Comparison of ENCODE assay signal across 30 mouse cellular contexts in the genomic region with DNA sequence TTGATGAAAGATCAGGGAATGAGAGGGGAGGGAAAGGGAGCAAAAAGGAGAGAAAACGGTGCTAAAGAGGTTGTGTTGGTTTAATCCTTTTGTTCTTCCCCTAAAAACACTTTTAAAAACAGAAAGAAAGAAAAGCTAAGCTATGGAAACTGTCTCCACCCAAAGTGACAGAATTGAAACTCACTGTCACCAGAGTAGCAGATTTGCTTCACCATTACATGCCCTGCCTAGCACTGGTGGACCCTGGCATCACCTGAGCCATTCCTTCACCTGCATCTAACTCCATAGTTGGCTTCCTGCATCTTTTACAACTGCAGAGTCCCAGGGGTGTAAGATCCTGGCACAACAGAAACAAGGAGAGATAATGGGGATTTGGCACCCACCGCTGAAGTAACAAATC. TPM values are rescaled to one million over a fixed set of nuclear protein-coding genes. Genes with fewer than 3 reads are reported as not detected.
DNase-seq lines count a peak whose midpoint lies in the region; ATAC-seq and TF ChIP-seq lines count a peak whose summit lies in the region.
"Had no signal": no experiment of that assay in that cellular context is flagged by ENCODE, and none has a peak within 500 bp of the region (broad histone marks: within the 10 kb centered on the region; RNA-seq: fewer than 3 reads in every experiment).

No protein-coding gene starts in this region.

- WGBS in liver, embryonic 14.5 days (ENCODE audit: insufficient replicate concordance), result 70% methylated on average over 2 of the region's 2 CpGs
- WGBS in kidney, adult 2 months, result 82% methylated on average over 2 of the region's 2 CpGs

- H3K9me3 ChIP-seq in liver, embryonic 14.5 days (ENCODE audit: control insufficient read depth, low read length), result no peaks in the 10 kb centered on the region
- H3K9me3 ChIP-seq: embryonic facial prominence, embryonic 13.5 days; forebrain, embryonic 10.5 days; G1E; heart, embryonic 15.5 days; limb, embryonic 13.5 days; midbrain, embryonic 15.5 days; neural tube, embryonic 15.5 days had no signal

- no peak for ATAC-seq in liver, embryonic 14.5 days (ENCODE audit: insufficient read depth)
- ATAC-seq: forebrain, embryonic 16.5 days; hindbrain, embryonic 16.5 days; intestine, embryonic 16.5 days; midbrain, embryonic 15.5 days had no signal

- H3K36me3 ChIP-seq in liver, embryonic 14.5 days (replicated peaks; ENCODE audit: control insufficient read depth, insufficient read depth, low read depth), result no peaks in the 10 kb centered on the region
- H3K36me3 ChIP-seq in splenic B cell, adult 2 months (ENCODE audit: control insufficient read depth, insufficient read depth, low read length, poor library complexity, severe bottlenecking), result no peaks in the 10 kb centered on the region
- no peaks in the 10 kb centered on the region for H3K36me3 ChIP-seq in kidney, adult 2 months (ENCODE audit: control insufficient read depth, insufficient read depth, low read length)
- H3K36me3 ChIP-seq: embryonic facial prominence, embryonic 13.5 days; forebrain, embryonic 10.5 days; G1E; heart, embryonic 15.5 days; limb, embryonic 13.5 days; midbrain, embryonic 15.5 days; neural tube, embryonic 15.5 days had no signal

- peaks cover 19 to 31% of the 10 kb centered on the region in 2 experiments for H3K4me1 ChIP-seq in liver, embryonic 14.5 days (replicated peaks; ENCODE audit: control insufficient read depth in 2 of 2, insufficient read depth in 2 of 2, low read length in 1 of 2)
- no peaks in the 10 kb centered on the region for H3K4me1 ChIP-seq in kidney, adult 2 months (ENCODE audit: control insufficient read depth, insufficient read depth, low read length)
- H3K4me1 ChIP-seq: embryonic facial prominence, embryonic 13.5 days; forebrain, embryonic 10.5 days; heart, embryonic 15.5 days; limb, embryonic 13.5 days; midbrain, embryonic 15.5 days; neural tube, embryonic 15.5 days had no signal

- H3K4me3 ChIP-seq in gastrocnemius, adult 2 months, result no peak overlapping the region
- no peak overlapping the region for H3K4me3 ChIP-seq in liver, embryonic 14.5 days (ENCODE audit: insufficient read depth in 1 of 2, low read depth in 2 of 2, low read length in 2 of 2)
- no peak overlapping the region for H3K4me3 ChIP-seq in kidney, adult 2 months (ENCODE audit: insufficient read depth, low read depth, low read length)
- H3K4me3 ChIP-seq: embryonic facial prominence, embryonic 13.5 days; forebrain, embryonic 10.5 days; heart, embryonic 15.5 days; limb, embryonic 13.5 days; midbrain, embryonic 15.5 days; neural tube, embryonic 15.5 days had no signal

- TF ChIP-seq EP300 in liver, embryonic 14.5 days (IDR thresholded peaks at IDR 0.05; ENCODE audit: low read depth), result no peak

- no peaks in the 10 kb centered on the region for H3K27me3 ChIP-seq in liver, embryonic 14.5 days (ENCODE audit: control insufficient read depth, insufficient read depth, low read length)
- no peaks in the 10 kb centered on the region for H3K27me3 ChIP-seq in splenic B cell, adult 2 months (ENCODE audit: control insufficient read depth, insufficient read depth, low read length, poor library complexity, severe bottlenecking)
- H3K27me3 ChIP-seq in kidney, adult 2 months (replicated peaks; ENCODE audit: control insufficient read depth, insufficient read depth, low read length), result no peaks in the 10 kb centered on the region; the same call in 1 of the 2 replicates
- H3K27me3 ChIP-seq: embryonic facial prominence, embryonic 13.5 days; heart, embryonic 15.5 days; limb, embryonic 13.5 days; midbrain, embryonic 15.5 days; neural tube, embryonic 15.5 days had no signal

- H3K27ac ChIP-seq in gastrocnemius, adult 2 months, result peak overlapping the region; percentile 16; the same call in 1 of the 2 replicates
- peak overlapping the region; percentile 30 for H3K27ac ChIP-seq in liver, embryonic 14.5 days
- no peak overlapping the region for H3K27ac ChIP-seq in kidney, adult 2 months (ENCODE audit: insufficient read depth, low read depth, low read length)
- H3K27ac ChIP-seq: embryonic facial prominence, embryonic 13.5 days; forebrain, embryonic 10.5 days; heart, embryonic 15.5 days; limb, embryonic 13.5 days; midbrain, embryonic 15.5 days; neural tube, embryonic 15.5 days; stomach, postnatal 0 days had no signal

- TF ChIP-seq CTCF in gastrocnemius, adult 2 months (IDR thresholded peaks at IDR 0.05), result no peak
- no peak for TF ChIP-seq CTCF in liver, embryonic 14.5 days (IDR thresholded peaks at IDR 0.05; ENCODE audit: low read depth)
- TF ChIP-seq CTCF in kidney, adult 2 months (conservative IDR thresholded peaks at IDR 0.05; ENCODE audit: insufficient read depth, insufficient read length, low read depth, low read length), result no peak

- H3K4me2 ChIP-seq in liver, embryonic 14.5 days (ENCODE audit: low read depth), result no peak overlapping the region
- H3K4me2 ChIP-seq: embryonic facial prominence, embryonic 13.5 days; heart, embryonic 15.5 days; limb, embryonic 13.5 days; midbrain, embryonic 15.5 days; neural tube, embryonic 15.5 days had no signal

- intact Hi-C loops in gastrocnemius, adult 2 months (cut with DNase I), result no loop called here
- intact Hi-C loops in left cerebral cortex, postnatal 14 days (cut with DNase I), result no loop called here

- no peak overlapping the region for H3K9ac ChIP-seq in liver, embryonic 14.5 days (replicated peaks)
- H3K9ac ChIP-seq: embryonic facial prominence, embryonic 13.5 days; heart, embryonic 15.5 days; limb, embryonic 13.5 days; midbrain, embryonic 15.5 days; neural tube, embryonic 15.5 days had no signal

- DNase-seq in gastrocnemius, adult 2 months, result no peak
- DNase-seq in gastrocnemius, postnatal 10 days, result no peak
- DNase-seq in CD4-positive helper T cell, adult 2 months (ENCODE audit: low read depth, low spot score), result peak; percentile 28
- DNase-seq in liver, embryonic 14.5 days (ENCODE audit: low read depth in 3 of 3, low spot score in 3 of 3), result no peak
- DNase-seq in splenic B cell, adult 2 months (ENCODE audit: low read depth, low spot score), result peak; percentile 66
- DNase-seq in kidney, adult 2 months, result no peak
- no peak for DNase-seq in left cerebral cortex, postnatal 14 days (ENCODE audit: low spot score in 2 of 2)
- DNase-seq: adrenal gland, adult 8-10 months; cerebellum, adult 11 months; cerebellum, adult 9-11 months; gastrocnemius, postnatal 14 days; kidney, adult 9 months; kidney, postnatal 10 days; lung, adult 2 months; lung, postnatal 10 days; retina, postnatal 1 day; right cerebral cortex, postnatal 14 days; thymus, adult 18-20 months; thymus, postnatal 25 days had no signal

- no peak for TF ChIP-seq POLR2A in kidney, adult 2 months (IDR thresholded peaks at IDR 0.05; ENCODE audit: low read depth, low read length)

RNA-seq across cellular contexts. Expression of gene Atp2b1, which starts 35.6 kb away (rescaled TPM):
- 10 to 100 TPM; 74.7 to 79.0 TPM for total RNA-seq in gastrocnemius, adult 2 months (2021)
- total RNA-seq in gastrocnemius, postnatal 10 days (2021), result 10 to 100 TPM; 69.6 to 77.5 TPM
- polyA plus RNA-seq in liver, embryonic 14.5 days (2012; rRNA removed), result 5.2 and 7.4 TPM in 2 replicates
- polyA plus RNA-seq in liver, embryonic 14.5 days (2014; fragmentation: Nextera tagmentation; extraction: Ambion mirVana), result 27.6 and 29.0 TPM in 2 replicates
- polyA plus RNA-seq in kidney, adult 2 months (2012; rRNA removed), result 12.3 and 13.3 TPM in 2 replicates
- total RNA-seq in left cerebral cortex, postnatal 14 days (2021), result 100 to 1,000 TPM; 686 to 734 TPM

Comparison
In these comparisons a context has a peak if more than half of its experiments do, and no peak if none do; other contexts are left out.
1. DNase-seq: peak in CD4-positive helper T cell, adult 2 months (single experiment) and splenic B cell, adult 2 months (single experiment); none in gastrocnemius, adult 2 months (single experiment), gastrocnemius, postnatal 10 days (single experiment), liver, embryonic 14.5 days (0 of 3), kidney, adult 2 months (single experiment) and left cerebral cortex, postnatal 14 days (0 of 2).
2. RNA of gene Atp2b1, which starts 35.6 kb away (total RNA-seq): 686 to 734 TPM in left cerebral cortex, postnatal 14 days; 74.7 to 79.0 TPM in gastrocnemius, adult 2 months and 69.6 to 77.5 TPM in gastrocnemius, postnatal 10 days; every median in the first group is over 4 times any median in the second.